Mouse (Mus musculus) gastrocnemius, adult 18-20 months (tissue): ENCODE data around the gene Grb10. TPM values are rescaled to one million over a fixed set of nuclear protein-coding genes. Genes with fewer than 3 reads are reported as not detected.

Experiments
- DNase-seq: peaks from one replicate; pipeline ENCODE4 v3.0.0; 2021; ENCODE audit warnings: low spot score
- total RNA-seq, 2 experiments: library from RNA; stranded (reverse); gene quantifications; 2 replicates each; pipeline ENCODE4 v1.2.3; 2021

Gene Grb10
- total RNA-seq, 2 experiments from 2014 or later: 26.6 to 36.9 TPM

- no peak for DNase-seq
Measured at GRCm38 (mm10) chr11:11970246-11970645, 68.2 kb downstream of the Grb10 start.

GRCm38 (mm10) chr11:11968830-11969229, 69.7 kb downstream of the Grb10 start:
- DNase-seq: peak; percentile 83

GRCm38 (mm10) chr11:11967519-11967918, 71.0 kb downstream of the Grb10 start:
- no peak for DNase-seq

- no peak for DNase-seq
Measured at GRCm38 (mm10) chr11:11966220-11966619, 72.3 kb downstream of the Grb10 start.

- DNase-seq: peak; percentile 98
Measured at GRCm38 (mm10) chr11:11965501-11966125, 72.9 kb downstream of the Grb10 start.

GRCm38 (mm10) chr11:11964729-11965128, 73.8 kb downstream of the Grb10 start:
- peak; percentile 63 for DNase-seq

- DNase-seq: no peak
Measured at GRCm38 (mm10) chr11:11963587-11963986, 74.9 kb downstream of the Grb10 start.

- DNase-seq: no peak
Measured at GRCm38 (mm10) chr11:11963065-11963464, 75.4 kb downstream of the Grb10 start.

GRCm38 (mm10) chr11:11962629-11962954, 75.9 kb downstream of the Grb10 start:
- peak; percentile 69 for DNase-seq

GRCm38 (mm10) chr11:11961917-11962628, 76.4 kb downstream of the Grb10 start:
- DNase-seq: no peak

- no peak for DNase-seq
Measured at GRCm38 (mm10) chr11:11960858-11961257, 77.6 kb downstream of the Grb10 start.

GRCm38 (mm10) chr11:11960227-11960626, 78.3 kb downstream of the Grb10 start:
- no peak for DNase-seq

GRCm38 (mm10) chr11:11958479-11958878, 80.0 kb downstream of the Grb10 start:
- no peak for DNase-seq

- DNase-seq: no peak
Measured at GRCm38 (mm10) chr11:11958061-11958361, 80.5 kb downstream of the Grb10 start.

- DNase-seq: no peak
Measured at GRCm38 (mm10) chr11:11957211-11958060, 81.0 kb downstream of the Grb10 start.

GRCm38 (mm10) chr11:11955783-11956182, 82.7 kb downstream of the Grb10 start:
- no peak for DNase-seq

- no peak for DNase-seq
Measured at GRCm38 (mm10) chr11:11954606-11955005, 83.9 kb downstream of the Grb10 start.

- DNase-seq: no peak
Measured at GRCm38 (mm10) chr11:11954115-11954438, 84.4 kb downstream of the Grb10 start.

- DNase-seq: no peak
Measured at GRCm38 (mm10) chr11:11953364-11954114, 84.9 kb downstream of the Grb10 start.

- no peak for DNase-seq
Measured at GRCm38 (mm10) chr11:11952569-11952968, 85.9 kb downstream of the Grb10 start.

GRCm38 (mm10) chr11:11948988-11949365, 89.5 kb downstream of the Grb10 start:
- DNase-seq: no peak
